Mouse (Mus musculus): Measurements from ENCODE around the gene Ccdc149. TPM values are rescaled to one million over a fixed set of nuclear protein-coding genes. Genes with fewer than 3 reads are reported as not detected.

The Ccdc149 gene
- polyA plus RNA-seq, 1 experiment = not detected

GRCm38 (mm10) chr5:52495671-52496070 lies 24.4 kb upstream of the Ccdc149 start:
- Histone ChIP-seq H3K79me2 (ENCODE audit: control insufficient read depth, insufficient read depth) (no peaks in the 10 kb centered on the region), H3K4me3 (no peak overlapping the region), H3ac (ENCODE audit: control insufficient read depth, insufficient read length) (no peak overlapping the region), H3K27me3 (ENCODE audit: control insufficient read depth, insufficient read depth, insufficient read length) (no peaks in the 10 kb centered on the region), H3K4me2 (ENCODE audit: low read depth) (no peak overlapping the region), H3K36me3 (ENCODE audit: control insufficient read depth, insufficient read depth) (no peaks in the 10 kb centered on the region)
- TF ChIP-seq POLR2AphosphoS2 (IDR thresholded peaks at IDR 0.05; ENCODE audit: insufficient read length, low read depth) (no peak), POLR2A (IDR thresholded peaks at IDR 0.05; ENCODE audit: insufficient read length, low read depth) (no peak)

- no peaks in the 10 kb centered on the region for H3K79me2 ChIP-seq (ENCODE audit: control insufficient read depth, insufficient read depth)
- H3K4me2 ChIP-seq (ENCODE audit: low read depth) = no peak overlapping the region
- H3K4me3 ChIP-seq = no peak overlapping the region
- no peak overlapping the region for H3ac ChIP-seq (ENCODE audit: control insufficient read depth, insufficient read length)
- H3K27me3 ChIP-seq (ENCODE audit: control insufficient read depth, insufficient read depth, insufficient read length) = no peaks in the 10 kb centered on the region
- no peaks in the 10 kb centered on the region for H3K36me3 ChIP-seq (ENCODE audit: control insufficient read depth, insufficient read depth)
- TF ChIP-seq POLR2A (IDR thresholded peaks at IDR 0.05; ENCODE audit: insufficient read length, low read depth) (no peak), MYOD1 (IDR thresholded peaks at IDR 0.05; ENCODE audit: control insufficient read depth in 1 of 3, insufficient read length in 2 of 3, low read depth in 2 of 3) (no peak), MAX (IDR thresholded peaks at IDR 0.05; ENCODE audit: low read depth) (no peak), USF1 (IDR thresholded peaks at IDR 0.05; ENCODE audit: low read depth) (no peak), CEBPB (IDR thresholded peaks at IDR 0.05; ENCODE audit: insufficient read depth, poor library complexity, severe bottlenecking) (no peak)
Observed at GRCm38 (mm10) chr5:52491496-52491895, 20.2 kb upstream of the Ccdc149 start.

GRCm38 (mm10) chr5:52487559-52488430 lies 16.5 kb upstream of the Ccdc149 start:
- no peak for TF ChIP-seq E2F4 (IDR thresholded peaks at IDR 0.05; ENCODE audit: insufficient read depth)
- no peaks in the 10 kb centered on the region for H3K27me3 ChIP-seq (ENCODE audit: control insufficient read depth, insufficient read depth, insufficient read length)
- no peak overlapping the region for H3K4me2 ChIP-seq (ENCODE audit: low read depth)
- H3K4me3 ChIP-seq = no peak overlapping the region
- no peaks in the 10 kb centered on the region for H3K79me2 ChIP-seq (ENCODE audit: control insufficient read depth, insufficient read depth)
- no peak overlapping the region for H3ac ChIP-seq (ENCODE audit: control insufficient read depth, insufficient read length)
- no peaks in the 10 kb centered on the region for H3K36me3 ChIP-seq (ENCODE audit: control insufficient read depth, insufficient read depth)

- Histone ChIP-seq H3K4me3 (no peak overlapping the region), H3K79me2 (ENCODE audit: control insufficient read depth, insufficient read depth) (no peaks in the 10 kb centered on the region), H3K36me3 (ENCODE audit: control insufficient read depth, insufficient read depth) (no peaks in the 10 kb centered on the region), H3ac (ENCODE audit: control insufficient read depth, insufficient read length) (no peak overlapping the region), H3K27me3 (ENCODE audit: control insufficient read depth, insufficient read depth, insufficient read length) (no peaks in the 10 kb centered on the region), H3K4me2 (ENCODE audit: low read depth) (no peak overlapping the region)
- TF ChIP-seq REST (IDR thresholded peaks at IDR 0.05; ENCODE audit: insufficient read depth, insufficient read length) = no peak
- TF ChIP-seq POLR2AphosphoS2 (IDR thresholded peaks at IDR 0.05; ENCODE audit: insufficient read length, low read depth) = no peak
- no peak for TF ChIP-seq MAX (IDR thresholded peaks at IDR 0.05; ENCODE audit: low read depth)
- TF ChIP-seq MYOG (IDR thresholded peaks at IDR 0.05; ENCODE audit: control insufficient read depth in 1 of 3, insufficient read depth in 1 of 3, insufficient read length in 2 of 3, low read depth in 2 of 3) = no peak
- TF ChIP-seq CEBPB (IDR thresholded peaks at IDR 0.05; ENCODE audit: insufficient read depth, poor library complexity, severe bottlenecking) = no peak
- no peak for TF ChIP-seq TCF3 (IDR thresholded peaks at IDR 0.05; ENCODE audit: insufficient read length, low read depth)
- no peak for TF ChIP-seq MYOD1 (IDR thresholded peaks at IDR 0.05; ENCODE audit: control insufficient read depth in 1 of 3, insufficient read length in 2 of 3, low read depth in 2 of 3)
- TF ChIP-seq POLR2A (IDR thresholded peaks at IDR 0.05; ENCODE audit: insufficient read length, low read depth) = no peak
- no peak for TF ChIP-seq TCF12 (IDR thresholded peaks at IDR 0.05; ENCODE audit: insufficient read depth, poor library complexity, severe bottlenecking)
- TF ChIP-seq USF1 (IDR thresholded peaks at IDR 0.05; ENCODE audit: low read depth) = no peak
- TF ChIP-seq E2F4 (IDR thresholded peaks at IDR 0.05; ENCODE audit: insufficient read depth) = no peak
- no peak for TF ChIP-seq SRF (IDR thresholded peaks at IDR 0.05; ENCODE audit: control insufficient read depth, insufficient read length, low read depth)
Observed at GRCm38 (mm10) chr5:52476826-52477225, 5.5 kb upstream of the Ccdc149 start.

GRCm38 (mm10) chr5:52476292-52476701 lies 5.0 kb upstream of the Ccdc149 start:
- Histone ChIP-seq H3K79me2 (ENCODE audit: control insufficient read depth, insufficient read depth) (no peaks in the 10 kb centered on the region), H3K36me3 (ENCODE audit: control insufficient read depth, insufficient read depth) (no peaks in the 10 kb centered on the region), H3ac (ENCODE audit: control insufficient read depth, insufficient read length) (no peak overlapping the region), H3K4me2 (ENCODE audit: low read depth) (no peak overlapping the region), H3K4me3 (no peak overlapping the region), H3K27me3 (ENCODE audit: control insufficient read depth, insufficient read depth, insufficient read length) (peaks cover 2% of the 10 kb centered on the region)
- TF ChIP-seq USF1 (IDR thresholded peaks at IDR 0.05; ENCODE audit: low read depth) (no peak), REST (IDR thresholded peaks at IDR 0.05; ENCODE audit: insufficient read depth, insufficient read length) (no peak), TCF3 (IDR thresholded peaks at IDR 0.05; ENCODE audit: insufficient read length, low read depth) (no peak), POLR2A (IDR thresholded peaks at IDR 0.05; ENCODE audit: insufficient read length, low read depth) (no peak), POLR2AphosphoS2 (IDR thresholded peaks at IDR 0.05; ENCODE audit: insufficient read length, low read depth) (no peak), E2F4 (IDR thresholded peaks at IDR 0.05; ENCODE audit: insufficient read depth) (no peak), MYOG (IDR thresholded peaks at IDR 0.05; ENCODE audit: control insufficient read depth in 1 of 3, insufficient read depth in 1 of 3, insufficient read length in 2 of 3, low read depth in 2 of 3) (no peak), TCF12 (IDR thresholded peaks at IDR 0.05; ENCODE audit: insufficient read depth, poor library complexity, severe bottlenecking) (no peak)
